Mouse (Mus musculus) liver, embryonic 18 days (tissue): ENCODE data around the gene Gm39566. TPM values are rescaled to one million over a fixed set of nuclear protein-coding genes. Genes with fewer than 3 reads are reported as not detected.

ENCODE experiments used
- polyA plus RNA-seq: library from polyadenylated mRNA; depleted of rRNA; stranded (reverse); fragments of >200 nt; gene quantifications from 2 replicates; pipeline ENCODE4 v1.2.3, GENCODE M21; 2012; rRNA removed

Gene Gm39566
- polyA plus RNA-seq, result not detected in 2 replicates

GRCm38 (mm10) chr11:69815155-69815554, at the start of gene Gm39566:
TSS of gene Gm39566 (minus strand) at chr11:69815298.

GRCm38 (mm10) chr11:69858113-69858998, 43.3 kb upstream of the Gm39566 start, which contains the start of gene Tnk1:
TSS of gene Tnk1 (minus strand) at chr11:69858730.

GRCm38 (mm10) chr11:69846198-69846680, 31.1 kb upstream of the Gm39566 start, which contains the start of gene Plscr3:
TSS of gene Plscr3 (plus strand) at chr11:69846376.

GRCm38 (mm10) chr11:69837952-69838713, 23.0 kb upstream of the Gm39566 start, which contains the start of gene Tmem256:
TSS of gene Tmem256 (plus strand) at chr11:69838514.

GRCm38 (mm10) chr11:69837604-69837951, 22.5 kb upstream of the Gm39566 start, which contains the start of gene Nlgn2:
TSS of gene Nlgn2 (minus strand) at chr11:69837784.

GRCm38 (mm10) chr11:69822080-69822479, 7.0 kb upstream of the Gm39566 start, which contains the start of gene Spem1:
TSS of gene Spem1 (minus strand) at chr11:69822180.

GRCm38 (mm10) chr11:69818365-69818764, 3.3 kb upstream of the Gm39566 start, which contains the start of gene Spem2:
TSS of gene Spem2 (minus strand) at chr11:69818465.

GRCm38 (mm10) chr11:69804972-69805909, 9.9 kb downstream of the Gm39566 start, which contains the start of gene Tmem102:
TSS of gene Tmem102 (minus strand) at chr11:69805624.

GRCm38 (mm10) chr11:69801379-69801977, 13.6 kb downstream of the Gm39566 start, which contains the start of gene Fgf11:
TSS of gene Fgf11 (minus strand) at chr11:69801857.

GRCm38 (mm10) chr11:69795168-69795982, 19.7 kb downstream of the Gm39566 start, which contains the start of gene Chrnb1:
TSS of gene Chrnb1 (minus strand) at chr11:69795943.

GRCm38 (mm10) chr11:69765221-69766125, 49.6 kb downstream of the Gm39566 start, which contains the start of gene Zbtb4:
TSS of gene Zbtb4 (plus strand) at chr11:69765912.

GRCm38 (mm10) chr11:69761868-69762267, 53.2 kb downstream of the Gm39566 start, which contains the start of gene Slc35g3:
TSS of gene Slc35g3 (minus strand) at chr11:69761968.

Other genes with a start within 250 kb of the Gm39566 start
- gene Wrap53, start 235.0 kb downstream of the Gm39566 start, polyA plus RNA-seq, result 6.5 and 6.7 TPM in 2 replicates
- 51.0 and 51.9 TPM in 2 replicates for gene Trp53, start 234.9 kb downstream of the Gm39566 start, polyA plus RNA-seq
- gene Atp1b2, start 209.4 kb downstream of the Gm39566 start, polyA plus RNA-seq, result 5.7 and 7.2 TPM in 2 replicates
- 2.6 and 2.9 TPM in 2 replicates for gene Shbg, start 197.4 kb downstream of the Gm39566 start, polyA plus RNA-seq
- gene Sat2, start 193.3 kb downstream of the Gm39566 start, polyA plus RNA-seq, result 7.3 and 7.7 TPM in 2 replicates
- 17.5 and 22.6 TPM in 2 replicates for gene Fxr2, start 182.3 kb downstream of the Gm39566 start, polyA plus RNA-seq
- 0.07 and 0.11 TPM in 2 replicates for gene Sox15, start 160.0 kb downstream of the Gm39566 start, polyA plus RNA-seq
- gene Mpdu1, start 152.7 kb downstream of the Gm39566 start, polyA plus RNA-seq, result 45.9 and 49.8 TPM in 2 replicates
- gene Cd68, start 149.1 kb downstream of the Gm39566 start, polyA plus RNA-seq, result 14.8 and 16.0 TPM in 2 replicates
- gene Eif4a1, start 142.9 kb downstream of the Gm39566 start, polyA plus RNA-seq, result 330 and 348 TPM in 2 replicates
- 37.6 and 40.5 TPM in 2 replicates for gene Senp3, start 133.2 kb downstream of the Gm39566 start, polyA plus RNA-seq
- gene Tnfsf13, start 129.5 kb downstream of the Gm39566 start, polyA plus RNA-seq, result 0.54 and 0.78 TPM in 2 replicates
- 4.4 and 4.8 TPM in 2 replicates for gene Tnfsf12, start 119.4 kb downstream of the Gm39566 start, polyA plus RNA-seq
- 0.96 and 1.1 TPM in 2 replicates for gene Tnfsfm13, start 119.2 kb downstream of the Gm39566 start, polyA plus RNA-seq
- 5.5 and 8.0 TPM in 2 replicates for gene Polr2a, start 56.7 kb downstream of the Gm39566 start, polyA plus RNA-seq
- gene Slc35g3, start 53.3 kb downstream of the Gm39566 start, polyA plus RNA-seq, result 0.02 TPM in 1 of 2 replicates, not detected in the other
- 2.3 and 2.8 TPM in 2 replicates for gene Zbtb4, start 49.4 kb downstream of the Gm39566 start, polyA plus RNA-seq
- gene Chrnb1, start 19.4 kb downstream of the Gm39566 start, polyA plus RNA-seq, result 1.3 and 1.6 TPM in 2 replicates
- 0.43 and 0.58 TPM in 2 replicates for gene Fgf11, start 13.4 kb downstream of the Gm39566 start, polyA plus RNA-seq
- 1.2 and 1.6 TPM in 2 replicates for gene Tmem102, start 9.7 kb downstream of the Gm39566 start, polyA plus RNA-seq
- gene Spem2, start 3.2 kb upstream of the Gm39566 start, polyA plus RNA-seq, result not detected in 2 replicates
- not detected in 2 replicates for gene Spem1, start 6.9 kb upstream of the Gm39566 start, polyA plus RNA-seq
- gene Nlgn2, start 22.5 kb upstream of the Gm39566 start, polyA plus RNA-seq, result 2.2 and 3.1 TPM in 2 replicates
- gene Tmem256, start 23.2 kb upstream of the Gm39566 start, polyA plus RNA-seq, result 227 and 300 TPM in 2 replicates
- 19.8 and 22.6 TPM in 2 replicates for gene Plscr3, start 31.1 kb upstream of the Gm39566 start, polyA plus RNA-seq
- 0.49 and 0.73 TPM in 2 replicates for gene Tnk1, start 43.4 kb upstream of the Gm39566 start, polyA plus RNA-seq
- gene Tmem95, start 62.7 kb upstream of the Gm39566 start, polyA plus RNA-seq, result not detected in 2 replicates
- gene Kctd11, start 66.1 kb upstream of the Gm39566 start, polyA plus RNA-seq, result 1.2 TPM in 2 replicates
- gene Acap1, start 80.2 kb upstream of the Gm39566 start, polyA plus RNA-seq, result 7.9 and 10.7 TPM in 2 replicates
- gene 2810408A11Rik, start 85.7 kb upstream of the Gm39566 start, polyA plus RNA-seq, result 0.36 and 0.38 TPM in 2 replicates
- 11.4 and 13.4 TPM in 2 replicates for gene Neurl4, start 85.8 kb upstream of the Gm39566 start, polyA plus RNA-seq
- 43.2 and 45.2 TPM in 2 replicates for gene Gps2, start 98.6 kb upstream of the Gm39566 start, polyA plus RNA-seq
- gene Eif5a, start 106.7 kb upstream of the Gm39566 start, polyA plus RNA-seq, result 578 and 620 TPM in 2 replicates
- gene Ybx2, start 120.5 kb upstream of the Gm39566 start, polyA plus RNA-seq, result 0.08 and 0.42 TPM in 2 replicates
- 8.7 and 9.0 TPM in 2 replicates for gene Slc2a4, start 132.9 kb upstream of the Gm39566 start, polyA plus RNA-seq
- gene Cldn7, start 149.5 kb upstream of the Gm39566 start, polyA plus RNA-seq, result 3.2 and 4.8 TPM in 2 replicates
- 23.5 and 24.9 TPM in 2 replicates for gene Ctdnep1, start 165.9 kb upstream of the Gm39566 start, polyA plus RNA-seq
- gene Elp5, start 167.2 kb upstream of the Gm39566 start, polyA plus RNA-seq, result 34.3 and 36.0 TPM in 2 replicates
- 191 and 207 TPM in 2 replicates for gene Gabarap, start 175.8 kb upstream of the Gm39566 start, polyA plus RNA-seq
- 15.0 and 15.6 TPM in 2 replicates for gene Phf23, start 180.5 kb upstream of the Gm39566 start, polyA plus RNA-seq
- 4.2 and 4.6 TPM in 2 replicates for gene Dvl2, start 185.3 kb upstream of the Gm39566 start, polyA plus RNA-seq
- gene Acadvl, start 200.1 kb upstream of the Gm39566 start, polyA plus RNA-seq, result 164 and 167 TPM in 2 replicates
- 1.6 and 2.3 TPM in 2 replicates for gene Dlg4, start 201.6 kb upstream of the Gm39566 start, polyA plus RNA-seq
- gene Asgr1, start 238.8 kb upstream of the Gm39566 start, polyA plus RNA-seq, result 170 and 192 TPM in 2 replicates